Mouse (Mus musculus) ES-Bruce4 (cell line): Measurements from ENCODE around the gene Exosc9. TPM values are rescaled to one million over a fixed set of nuclear protein-coding genes. Genes with fewer than 3 reads are reported as not detected.
"Not testable (repeated sequence)": the region's sequence is repeated elsewhere in the genome, so short reads cannot be mapped to it uniquely, and the experiment has no call there.

Source experiments
- H3K27ac ChIP-seq: 2 replicates; pipeline ENCODE4 v1.5.1; 2012; ENCODE audit warnings: low read length, inconsistent platforms; ENCODE audit not compliant: insufficient read depth
- H3K27me3 ChIP-seq: 2 replicates; pipeline ENCODE4 v1.6.1; 2012; ENCODE audit warnings: mild to moderate bottlenecking, low read length, inconsistent platforms; ENCODE audit not compliant: control insufficient read depth, poor library complexity, insufficient read depth, severe bottlenecking
- H3K36me3 ChIP-seq: 2 replicates; pipeline ENCODE4 v1.6.1; 2012; ENCODE audit warnings: inconsistent platforms, mild to moderate bottlenecking, low read length, moderate library complexity; ENCODE audit not compliant: control insufficient read depth, poor library complexity, insufficient read depth, severe bottlenecking
- H3K4me1 ChIP-seq: one replicate; pipeline ENCODE4 v1.8.1; 2011; ENCODE audit warnings: low read length; ENCODE audit not compliant: control insufficient read depth, insufficient read depth
- H3K4me3 ChIP-seq: 2 replicates; pipeline ENCODE4 v1.5.1; 2011; ENCODE audit warnings: low read depth, mild to moderate bottlenecking, low read length
- H3K9ac ChIP-seq: 2 replicates; pipeline ENCODE4 v1.6.1; 2012; ENCODE audit warnings: low read depth, mild to moderate bottlenecking, inconsistent platforms; ENCODE audit not compliant: poor library complexity, severe bottlenecking
- H3K9me3 ChIP-seq: replicated peaks from 2 replicates; pipeline ENCODE4 v1.6.1; 2012; ENCODE audit warnings: mild to moderate bottlenecking, low read length, inconsistent platforms; ENCODE audit not compliant: control insufficient read depth, poor library complexity, insufficient read depth, severe bottlenecking
- CTCF ChIP-seq: IDR thresholded peaks from one replicate; pipeline ENCODE4 v1.8.1; 2011; ENCODE audit warnings: low read depth, low read length
- EP300 ChIP-seq: IDR thresholded peaks from 2 replicates; pipeline ENCODE4 v1.6.1; 2011; ENCODE audit warnings: low read depth, low read length; ENCODE audit not compliant: insufficient read depth
- POLR2A ChIP-seq: IDR thresholded peaks from one replicate; pipeline ENCODE4 v1.8.1; 2011; ENCODE audit warnings: low read length; ENCODE audit not compliant: insufficient read depth
- polyA plus RNA-seq: library from polyadenylated mRNA; stranded (reverse); fragments of >200 nt; gene quantifications from 2 replicates; pipeline ENCODE4 v1.2.4, GENCODE M21; 2011; ENCODE audit warnings: low read depth; ENCODE audit not compliant: missing spikeins, insufficient read depth, insufficient read length

Gene Exosc9
- polyA plus RNA-seq, 1 experiment, result 72.2 TPM

- Histone ChIP-seq H3K4me1 (no peaks in the 10 kb centered on the region), H3K27me3 (no peaks in the 10 kb centered on the region), H3K27ac (no peak overlapping the region), H3K4me3 (no peak overlapping the region), H3K9me3 (no peaks in the 10 kb centered on the region), H3K9ac (no peak overlapping the region), H3K36me3 (peaks cover 71% of the 10 kb centered on the region)
- TF ChIP-seq CTCF, result no peak
- no peak for TF ChIP-seq POLR2A
- no peak for TF ChIP-seq EP300
These were observed 11.3 kb downstream of the Exosc9 start for GRCm38 (mm10) chr3:36563666-36564065.

- Histone ChIP-seq H3K4me3 (no peak overlapping the region), H3K9ac (peak overlapping the region; percentile 95; the same call in 1 of the 2 replicates), H3K36me3 (peaks cover 54% of the 10 kb centered on the region)
These were observed 17.4 kb downstream of the Exosc9 start for GRCm38 (mm10) chr3:36569836-36570235.

GRCm38 (mm10) chr3:36571361-36571826 is 19.0 kb downstream of the Exosc9 start:
- no peak for TF ChIP-seq CTCF
- TF ChIP-seq EP300, result no peak
- no peak for TF ChIP-seq POLR2A
- peak overlapping the region; percentile 24; the same call in 1 of the 2 replicates for H3K27ac ChIP-seq
- H3K9me3 ChIP-seq, result no peaks in the 10 kb centered on the region
- H3K27me3 ChIP-seq, result no peaks in the 10 kb centered on the region
- peak overlapping the region; percentile 97 for H3K4me3 ChIP-seq
- H3K9ac ChIP-seq, result peak overlapping the region; percentile 95
- no peaks in the 10 kb centered on the region for H3K4me1 ChIP-seq
- peaks cover 41% of the 10 kb centered on the region for H3K36me3 ChIP-seq

More at GRCm38 (mm10) chr3:36569836-36570235, 17.4 kb downstream of the Exosc9 start:
- Histone ChIP-seq H3K4me1 (no peaks in the 10 kb centered on the region), H3K9me3 (no peaks in the 10 kb centered on the region), H3K27ac (no peak overlapping the region), H3K27me3 (no peaks in the 10 kb centered on the region)
- no peak for TF ChIP-seq EP300
- TF ChIP-seq CTCF, result no peak

GRCm38 (mm10) chr3:36571827-36572378 is 19.5 kb downstream of the Exosc9 start, which contains the start of gene Ccna2:
Ccna2 (minus strand) TSS chr3:36572150.
- Histone ChIP-seq H3K9me3 (no peaks in the 10 kb centered on the region), H3K36me3 (peaks cover 36% of the 10 kb centered on the region), H3K4me3 (peak within 1 kb of the TSS; percentile 97), H3K9ac (peak within 1 kb of the TSS; percentile 95), H3K27ac (peak within 1 kb of the TSS; percentile 37; the same call in 1 of the 2 replicates), H3K4me1 (no peaks in the 10 kb centered on the region), H3K27me3 (no peaks in the 10 kb centered on the region)
- TF ChIP-seq EP300 (0 out of 2 replicates have a peak, but pooled peaks have one; percentile 17), POLR2A (peak; percentile 64), CTCF (peak; percentile 58)

- no peak for TF ChIP-seq POLR2A
- no peak for TF ChIP-seq EP300
- no peak for TF ChIP-seq CTCF
- Histone ChIP-seq H3K36me3 (no peaks in the 10 kb centered on the region), H3K27ac (no peak overlapping the region), H3K4me3 (no peak overlapping the region), H3K4me1 (peaks cover 2% of the 10 kb centered on the region), H3K9ac (no peak overlapping the region), H3K9me3 (no peaks in the 10 kb centered on the region), H3K27me3 (no peaks in the 10 kb centered on the region)
These were observed 46.4 kb downstream of the Exosc9 start for GRCm38 (mm10) chr3:36598811-36599210.

- TF ChIP-seq CTCF, result peak; percentile 10
- not testable (repeated sequence) for H3K9me3 ChIP-seq, H3K4me1 ChIP-seq, H3K27me3 ChIP-seq, H3K27ac ChIP-seq, H3K36me3 ChIP-seq, H3K4me3 ChIP-seq, H3K9ac ChIP-seq
These were observed 47.4 kb downstream of the Exosc9 start for GRCm38 (mm10) chr3:36599773-36600172.
